Mouse (Mus musculus) hindbrain, embryonic 16.5 days (tissue): ENCODE measurements at regions not wholly inside any gene's neighbourhood (a gene's known extent, or its start where the extent isn't known, plus 50 kb on each side); places are given as distances from the start of the nearest gene placed in this dataset.

Experiments used
- ATAC-seq: fragments of 200-750 bp; cut with Nextera tagmentation; 2 replicates; pipeline ENCODE4 v1.8.0; 2017; ENCODE audit warnings: moderate TSS enrichment, moderate library complexity
- H3K27ac ChIP-seq: fragments of 300-500 bp; sonication (generic); 2 replicates; pipeline ENCODE4 v1.5.1; 2014; ENCODE audit warnings: low read depth, mild to moderate bottlenecking, control low read depth, low read length, moderate library complexity
- H3K27me3 ChIP-seq: fragments of 300-500 bp; sonication (generic); replicated peaks from 2 replicates; pipeline ENCODE4 v1.6.1; 2014; ENCODE audit warnings: low read length; ENCODE audit not compliant: control insufficient read depth, insufficient read depth
- H3K36me3 ChIP-seq: fragments of 300-500 bp; sonication (generic); 2 replicates; pipeline ENCODE4 v1.6.1; 2014; ENCODE audit warnings: mild to moderate bottlenecking, low read length, moderate library complexity, mixed read lengths; ENCODE audit not compliant: control insufficient read depth, insufficient read depth
- H3K4me1 ChIP-seq: fragments of 300-500 bp; sonication (generic); 2 replicates; pipeline ENCODE4 v1.6.1; 2014; ENCODE audit warnings: low read depth, low read length; ENCODE audit not compliant: control insufficient read depth, insufficient read depth
- H3K4me2 ChIP-seq: fragments of 300-500 bp; sonication (generic); 2 replicates; pipeline ENCODE4 v1.6.1; 2014; ENCODE audit warnings: mild to moderate bottlenecking, low read length, control low read depth, moderate library complexity
- H3K4me3 ChIP-seq: fragments of 300-500 bp; sonication (generic); 2 replicates; pipeline ENCODE4 v1.5.1; 2014; ENCODE audit warnings: mild to moderate bottlenecking, low read length, control low read depth, moderate library complexity
- H3K9ac ChIP-seq: fragments of 300-500 bp; sonication (generic); 2 replicates; pipeline ENCODE4 v1.6.1; 2014; ENCODE audit warnings: low read depth, mild to moderate bottlenecking, control low read depth, low read length, moderate library complexity
- H3K9me3 ChIP-seq: fragments of 300-500 bp; sonication (generic); 2 replicates; pipeline ENCODE4 v1.6.1; 2014; ENCODE audit warnings: mild to moderate bottlenecking, low read length, moderate library complexity; ENCODE audit not compliant: control insufficient read depth
- WGBS: fragments of 180-500 bp; shearing (Covaris S2); extraction: QIAGEN DNeasy Blood & Tissue Kit; methylation state at CpG from one replicate; pipeline ENCODE4 v1.1.7; 2014; 5-methylcytosine and 5-hydroxymethylcytosine counted together

DNA sequence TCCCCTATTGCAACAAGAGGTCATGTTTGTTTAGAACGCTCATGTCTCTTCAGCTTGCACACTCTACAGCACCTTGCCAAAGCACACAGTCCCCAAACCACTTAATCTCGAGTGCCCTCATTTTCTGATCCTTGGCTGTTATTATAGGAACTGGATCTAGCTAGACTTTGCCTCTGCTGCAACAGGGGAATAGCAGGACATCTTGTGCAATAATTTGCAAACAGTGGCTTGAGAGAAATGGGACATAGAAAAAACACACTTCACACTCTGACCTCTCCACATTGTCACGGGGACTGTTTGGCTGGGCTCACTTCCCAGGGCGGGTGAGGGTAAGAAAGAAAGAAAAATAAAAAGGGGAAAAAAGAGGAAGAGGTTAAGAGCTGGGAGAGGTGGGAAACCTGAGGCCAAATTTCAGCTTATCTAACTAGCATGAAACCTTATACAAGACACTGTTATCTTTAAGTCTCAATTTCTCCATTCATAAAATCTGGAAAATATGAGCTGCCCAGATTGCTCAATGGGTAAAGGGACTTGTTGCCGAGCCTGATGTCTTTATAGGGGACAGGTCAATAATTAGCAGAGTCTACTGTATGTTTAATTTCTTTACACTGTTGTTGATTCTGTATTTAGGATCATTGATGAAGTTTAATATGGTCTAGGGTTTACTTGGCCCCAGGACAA lies 356.0 kb downstream of the Ankrd50 start:
- Histone ChIP-seq H3K4me2 (no peak overlapping the region), H3K9me3 (no peaks in the 10 kb centered on the region), H3K27me3 (no peaks in the 10 kb centered on the region), H3K36me3 (no peaks in the 10 kb centered on the region), H3K4me1 (no peaks in the 10 kb centered on the region), H3K27ac (no peak overlapping the region), H3K4me3 (no peak overlapping the region), H3K9ac (no peak overlapping the region)
- 78% methylated on average over 5 of the region's 5 CpGs for WGBS
- no peak for ATAC-seq

DNA sequence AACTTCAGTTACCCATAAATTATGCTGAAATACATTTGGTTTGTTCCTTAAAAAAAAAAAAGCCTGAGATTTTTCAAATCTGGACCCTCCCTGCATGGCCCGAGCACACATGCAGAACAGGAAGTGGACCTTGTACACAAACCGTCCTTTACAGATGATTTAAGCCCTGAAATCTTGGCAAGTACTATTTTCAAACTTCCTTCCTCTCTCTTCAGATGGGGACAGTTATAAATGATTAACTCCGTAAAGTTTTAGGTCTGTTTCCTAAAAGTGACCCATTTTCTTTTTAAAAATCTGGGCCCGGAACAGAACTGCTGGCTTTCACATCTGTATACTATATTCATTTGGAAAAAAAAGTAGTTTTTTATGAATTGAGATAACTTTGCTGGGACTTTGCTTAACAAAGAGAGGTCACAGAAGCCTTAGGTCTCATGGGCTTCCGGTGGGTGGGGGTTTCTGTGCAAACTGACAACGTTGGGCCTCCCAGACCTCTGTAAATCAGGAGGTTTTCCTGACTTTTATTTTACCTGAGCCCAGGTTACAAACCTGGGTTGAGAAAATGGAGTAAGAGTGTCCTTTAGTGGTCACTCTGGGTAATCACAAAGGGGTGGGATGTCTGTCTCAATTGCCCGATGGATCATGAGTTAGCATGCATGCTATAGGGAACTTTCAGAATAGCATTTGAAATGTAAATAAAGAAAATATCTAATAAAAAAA lies 368.4 kb downstream of the Ankrd50 start:
- ATAC-seq = no peak; the same call in 1 of the 2 replicates
- no peaks in the 10 kb centered on the region for H3K9me3 ChIP-seq
- no peaks in the 10 kb centered on the region for H3K36me3 ChIP-seq
- H3K4me2 ChIP-seq = no peak overlapping the region
- H3K4me1 ChIP-seq = no peaks in the 10 kb centered on the region
- H3K9ac ChIP-seq = no peak overlapping the region
- H3K4me3 ChIP-seq = no peak overlapping the region
- WGBS = 64% methylated on average over 7 of the region's 7 CpGs
- no peaks in the 10 kb centered on the region for H3K27me3 ChIP-seq
- no peak overlapping the region for H3K27ac ChIP-seq

- no peaks in the 10 kb centered on the region for H3K36me3 ChIP-seq
- no peak for ATAC-seq
- no peaks in the 10 kb centered on the region for H3K9me3 ChIP-seq
- WGBS = 91% methylated on average over 3 of the region's 3 CpGs
- no peak overlapping the region for H3K4me2 ChIP-seq
- no peak overlapping the region for H3K27ac ChIP-seq
- H3K4me1 ChIP-seq = no peaks in the 10 kb centered on the region
- H3K9ac ChIP-seq = no peak overlapping the region
- no peaks in the 10 kb centered on the region for H3K27me3 ChIP-seq
- no peak overlapping the region for H3K4me3 ChIP-seq
These were observed 372.1 kb downstream of the Ankrd50 start for GRCm38 (mm10) chr3:38112568-38112967.

GRCm38 (mm10) chr3:38105022-38105857 lies 379.4 kb downstream of the Ankrd50 start:
- WGBS = 77% methylated on average over 4 of the region's 4 CpGs
- Histone ChIP-seq H3K27ac (no peak overlapping the region), H3K4me3 (no peak overlapping the region), H3K4me1 (no peaks in the 10 kb centered on the region), H3K4me2 (no peak overlapping the region), H3K36me3 (no peaks in the 10 kb centered on the region), H3K27me3 (no peaks in the 10 kb centered on the region), H3K9me3 (no peaks in the 10 kb centered on the region), H3K9ac (no peak overlapping the region)
- ATAC-seq = no peak

DNA sequence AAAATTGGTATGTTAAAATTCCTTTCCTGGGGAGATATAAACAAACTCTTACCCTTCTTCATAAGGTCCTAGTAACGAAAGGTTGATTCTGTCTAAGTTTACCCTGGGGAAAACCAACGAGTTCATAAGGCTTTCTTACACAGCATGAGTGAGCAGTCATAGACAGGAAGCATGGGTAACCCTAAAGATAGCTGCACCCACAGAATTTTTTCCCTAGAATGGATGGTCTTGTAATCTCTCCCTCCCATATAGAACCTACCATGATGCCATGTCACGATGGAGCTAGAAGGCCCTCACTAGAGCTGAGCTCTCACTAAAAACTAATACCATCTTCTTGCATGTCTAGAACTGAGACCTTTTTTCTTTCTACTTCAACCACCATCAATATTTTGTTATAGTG lies 380.1 kb upstream of the Gm5148 start:
- Histone ChIP-seq H3K9ac (no peak overlapping the region), H3K4me3 (no peak overlapping the region), H3K4me2 (no peak overlapping the region), H3K27ac (no peak overlapping the region), H3K9me3 (no peaks in the 10 kb centered on the region), H3K27me3 (no peaks in the 10 kb centered on the region), H3K4me1 (no peaks in the 10 kb centered on the region), H3K36me3 (no peaks in the 10 kb centered on the region)
- WGBS = 90% methylated on average over 3 of the region's 3 CpGs
- ATAC-seq = no peak

- Histone ChIP-seq H3K9me3 (no peaks in the 10 kb centered on the region), H3K27ac (no peak overlapping the region), H3K27me3 (no peaks in the 10 kb centered on the region), H3K9ac (no peak overlapping the region), H3K4me3 (no peak overlapping the region), H3K36me3 (no peaks in the 10 kb centered on the region), H3K4me2 (no peak overlapping the region), H3K4me1 (no peaks in the 10 kb centered on the region)
- ATAC-seq = no peak
- WGBS = 93% methylated on average over 1 of the region's 1 CpGs
These were observed 378.7 kb upstream of the Gm5148 start for GRCm38 (mm10) chr3:38102985-38103384.

GRCm38 (mm10) chr3:38102181-38102580 lies 377.9 kb upstream of the Gm5148 start:
- no peaks in the 10 kb centered on the region for H3K27me3 ChIP-seq
- H3K27ac ChIP-seq = no peak overlapping the region
- no peak for ATAC-seq
- H3K36me3 ChIP-seq = no peaks in the 10 kb centered on the region
- H3K4me1 ChIP-seq = no peaks in the 10 kb centered on the region
- H3K4me3 ChIP-seq = no peak overlapping the region
- WGBS = 88% methylated on average over 1 of the region's 1 CpGs
- H3K4me2 ChIP-seq = no peak overlapping the region
- H3K9me3 ChIP-seq = no peaks in the 10 kb centered on the region
- H3K9ac ChIP-seq = no peak overlapping the region

DNA sequence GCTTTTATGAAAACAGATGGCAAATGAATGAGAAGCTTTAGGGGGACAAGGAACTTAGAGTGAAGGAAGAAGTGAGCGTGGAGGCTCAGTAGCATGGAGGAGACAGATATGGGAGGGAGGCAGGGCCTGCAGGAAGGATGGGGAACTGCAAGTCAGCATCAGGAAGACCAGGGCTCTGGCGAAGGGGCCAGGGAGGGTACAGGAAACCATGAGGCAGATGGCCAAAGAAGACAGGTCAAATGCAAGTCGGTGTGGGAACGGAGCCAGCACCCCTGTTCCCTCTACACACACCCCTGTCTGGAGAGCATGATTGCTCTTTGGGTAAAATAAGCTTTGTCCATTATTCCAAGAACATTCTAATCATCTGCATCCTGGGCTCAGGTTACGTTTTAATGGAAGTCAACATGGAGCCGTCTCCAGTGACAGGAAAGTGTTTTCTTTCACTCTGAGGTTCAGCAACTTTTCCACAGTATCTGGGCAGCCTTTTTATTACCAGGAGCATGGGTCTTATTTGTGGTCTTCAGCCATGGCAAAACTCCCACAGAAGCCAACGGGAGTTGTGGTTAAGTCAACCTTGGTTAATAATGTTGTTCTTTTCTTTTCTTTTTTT lies 370.2 kb upstream of the Gm5148 start:
- no peak overlapping the region for H3K27ac ChIP-seq

GRCm38 (mm10) chr3:38084548-38084947 lies 360.3 kb upstream of the Gm5148 start:
- H3K9me3 ChIP-seq = no peaks in the 10 kb centered on the region
- 72% methylated on average over 6 of the region's 6 CpGs for whole genome bisulfite sequencing
- H3K4me3 ChIP-seq = no peak overlapping the region
- H3K4me1 ChIP-seq = no peaks in the 10 kb centered on the region
- no peak overlapping the region for H3K27ac ChIP-seq
- no peaks in the 10 kb centered on the region for H3K36me3 ChIP-seq
- H3K27me3 ChIP-seq = no peaks in the 10 kb centered on the region
- no peak overlapping the region for H3K9ac ChIP-seq
- no peak for ATAC-seq
- H3K4me2 ChIP-seq = no peak overlapping the region

More for the DNA sequence above, 370.2 kb upstream of the Gm5148 start:
- 74% methylated on average over 7 of the region's 7 CpGs for WGBS
- H3K4me2 ChIP-seq = no peak overlapping the region
- no peak for ATAC-seq
- no peak overlapping the region for H3K9ac ChIP-seq
- no peaks in the 10 kb centered on the region for H3K4me1 ChIP-seq
- no peak overlapping the region for H3K4me3 ChIP-seq
- no peaks in the 10 kb centered on the region for H3K27me3 ChIP-seq
- H3K9me3 ChIP-seq = no peaks in the 10 kb centered on the region
- no peaks in the 10 kb centered on the region for H3K36me3 ChIP-seq
